Mouse (Mus musculus) myocyte (in vitro differentiated cells): Measurements from ENCODE around the gene Ecsit. TPM values are rescaled to one million over a fixed set of nuclear protein-coding genes. Genes with fewer than 3 reads are reported as not detected.
A peak's percentile ranks its signal among the peaks of the same experiment; 100 is the strongest.

ENCODE experiments used
- H3K27me3 ChIP-seq: one replicate; pipeline ENCODE4 v1.6.1; 2011; ENCODE audit not compliant: control insufficient read depth, insufficient read depth, insufficient read length
- H3K36me3 ChIP-seq: one replicate; pipeline ENCODE4 v1.6.1; 2011; ENCODE audit not compliant: control insufficient read depth, insufficient read depth
- H3K4me2 ChIP-seq: one replicate; pipeline ENCODE4 v1.6.1; 2011; ENCODE audit warnings: low read depth, control low read depth
- H3K4me3 ChIP-seq: one replicate; pipeline ENCODE4 v1.5.1; 2011; ENCODE audit warnings: mild to moderate bottlenecking, control low read depth, moderate library complexity
- H3K79me2 ChIP-seq: one replicate; pipeline ENCODE4 v1.6.1; 2011; ENCODE audit not compliant: control insufficient read depth, insufficient read depth
- H3ac ChIP-seq: one replicate; pipeline ENCODE4 v1.6.1; 2011; ENCODE audit not compliant: control insufficient read depth, insufficient read length
- CEBPB ChIP-seq: IDR thresholded peaks from 2 replicates; pipeline ENCODE4 v1.6.1; 2011; ENCODE audit warnings: mild to moderate bottlenecking, moderate library complexity; ENCODE audit not compliant: poor library complexity, insufficient read depth, severe bottlenecking
- E2F4 ChIP-seq: IDR thresholded peaks from one replicate; pipeline ENCODE4 v1.6.1; 2011; ENCODE audit warnings: mild to moderate bottlenecking, control low read depth, moderate library complexity; ENCODE audit not compliant: insufficient read depth
- MAX ChIP-seq: IDR thresholded peaks from one replicate; pipeline ENCODE4 v1.6.1; 2011; ENCODE audit warnings: low read depth, mild to moderate bottlenecking, control low read depth
- MYOD1 ChIP-seq, 3 experiments: IDR thresholded peaks; one replicate each; pipeline ENCODE4 v1.6.1; 2011; ENCODE audit warnings: control low read depth in 2 of 3, low read depth in 2 of 3, mild to moderate bottlenecking in 2 of 3, moderate library complexity in 1 of 3; ENCODE audit not compliant: insufficient read length in 2 of 3, control insufficient read depth in 1 of 3
- MYOG ChIP-seq, 3 experiments: IDR thresholded peaks; one replicate each; pipeline ENCODE4 v1.6.1; 2011; ENCODE audit warnings: control low read depth in 2 of 3, low read depth in 2 of 3, mild to moderate bottlenecking in 2 of 3; ENCODE audit not compliant: insufficient read length in 2 of 3, control insufficient read depth in 1 of 3, insufficient read depth in 1 of 3
- POLR2A ChIP-seq: IDR thresholded peaks from one replicate; pipeline ENCODE4 v1.6.1; 2011; ENCODE audit warnings: low read depth, mild to moderate bottlenecking, control low read depth, moderate library complexity; ENCODE audit not compliant: insufficient read length
- POLR2AphosphoS2 ChIP-seq: IDR thresholded peaks from one replicate; pipeline ENCODE4 v1.6.1; 2011; ENCODE audit warnings: low read depth, control low read depth; ENCODE audit not compliant: insufficient read length
- REST ChIP-seq: IDR thresholded peaks from one replicate; pipeline ENCODE4 v1.6.1; 2011; ENCODE audit warnings: mild to moderate bottlenecking, control low read depth, moderate library complexity; ENCODE audit not compliant: insufficient read depth, insufficient read length
- SRF ChIP-seq: IDR thresholded peaks from one replicate; pipeline ENCODE4 v1.6.1; 2011; ENCODE audit warnings: low read depth; ENCODE audit not compliant: control insufficient read depth, insufficient read length
- TCF12 ChIP-seq: IDR thresholded peaks from one replicate; pipeline ENCODE4 v1.6.1; 2011; ENCODE audit warnings: mild to moderate bottlenecking, control low read depth; ENCODE audit not compliant: poor library complexity, insufficient read depth, severe bottlenecking
- TCF3 ChIP-seq: IDR thresholded peaks from one replicate; pipeline ENCODE4 v1.6.1; 2011; ENCODE audit warnings: low read depth, control low read depth; ENCODE audit not compliant: insufficient read length
- USF1 ChIP-seq: IDR thresholded peaks from one replicate; pipeline ENCODE4 v1.6.1; 2011; ENCODE audit warnings: low read depth, mild to moderate bottlenecking, control low read depth, moderate library complexity
- polyA plus RNA-seq: library from polyadenylated mRNA; unstranded; fragments of >200 nt; fragmentation: generic; extraction: Trizol; gene quantifications from one replicate; pipeline ENCODE4 v1.2.1, GENCODE M21; 2012; ENCODE audit warnings: missing spikeins

The Ecsit gene
- polyA plus RNA-seq, 1 experiment, result 37.0 TPM

GRCm38 (mm10) chr9:22051958-22052254, 33.3 kb downstream of the Ecsit start, which contains the start of gene Elavl3:
Elavl3 (minus strand) TSS chr9:22052023.
- Histone ChIP-seq H3K27me3 (peaks cover 42% of the 10 kb centered on the region), H3K79me2 (no peaks in the 10 kb centered on the region), H3K4me2 (no peak within 1 kb of the TSS), H3K36me3 (no peaks in the 10 kb centered on the region), H3ac (no peak within 1 kb of the TSS), H3K4me3 (no peak within 1 kb of the TSS)
- TF ChIP-seq MAX (no peak), POLR2AphosphoS2 (no peak), CEBPB (no peak), SRF (no peak), REST (no peak), TCF12 (no peak), MYOD1 (IDR thresholded peaks at IDR 0.05; ENCODE audit: control insufficient read depth in 1 of 3, insufficient read length in 2 of 3, low read depth in 2 of 3) (no peak), TCF3 (no peak), POLR2A (no peak), MYOG (IDR thresholded peaks at IDR 0.05; ENCODE audit: control insufficient read depth in 1 of 3, insufficient read depth in 1 of 3, insufficient read length in 2 of 3, low read depth in 2 of 3) (no peak), E2F4 (no peak), USF1 (no peak)

- TF ChIP-seq USF1 (no peak), MAX (no peak), TCF12 (no peak), MYOG (IDR thresholded peaks at IDR 0.05; ENCODE audit: control insufficient read depth in 1 of 3, insufficient read depth in 1 of 3, insufficient read length in 2 of 3, low read depth in 2 of 3) (no peak), TCF3 (no peak), POLR2AphosphoS2 (no peak), REST (no peak), POLR2A (no peak), E2F4 (no peak), CEBPB (no peak), SRF (no peak)
- Histone ChIP-seq H3K4me2 (no peak overlapping the region), H3K4me3 (no peak overlapping the region)
These were observed 33.9 kb downstream of the Ecsit start for GRCm38 (mm10) chr9:22051161-22051957.

GRCm38 (mm10) chr9:22050351-22050889, 34.8 kb downstream of the Ecsit start:
- Histone ChIP-seq H3K4me3 (no peak overlapping the region), H3K27me3 (peaks cover 44% of the 10 kb centered on the region)
- TF ChIP-seq POLR2A (no peak), TCF12 (no peak), REST (peak; percentile 60), MAX (no peak), E2F4 (no peak), POLR2AphosphoS2 (no peak)

More at GRCm38 (mm10) chr9:22051161-22051957, 33.9 kb downstream of the Ecsit start:
- peaks cover 44% of the 10 kb centered on the region for H3K27me3 ChIP-seq
- H3K79me2 ChIP-seq, result no peaks in the 10 kb centered on the region
- H3ac ChIP-seq, result no peak overlapping the region
- H3K36me3 ChIP-seq, result no peaks in the 10 kb centered on the region

GRCm38 (mm10) chr9:22049721-22050270, 35.4 kb downstream of the Ecsit start:
- H3K27me3 ChIP-seq, result peaks cover 44% of the 10 kb centered on the region
- no peak for TF ChIP-seq USF1
- TF ChIP-seq MYOD1 (IDR thresholded peaks at IDR 0.05; ENCODE audit: control insufficient read depth in 1 of 3, insufficient read length in 2 of 3, low read depth in 2 of 3), result no peak
- TF ChIP-seq TCF12, result no peak
- TF ChIP-seq POLR2A, result no peak
- no peak for TF ChIP-seq POLR2AphosphoS2
- no peak for TF ChIP-seq SRF
- TF ChIP-seq CEBPB, result no peak
- no peak for TF ChIP-seq MAX
- no peak for TF ChIP-seq E2F4
- TF ChIP-seq REST, result no peak
- TF ChIP-seq TCF3, result no peak
- TF ChIP-seq MYOG (IDR thresholded peaks at IDR 0.05; ENCODE audit: control insufficient read depth in 1 of 3, insufficient read depth in 1 of 3, insufficient read length in 2 of 3, low read depth in 2 of 3), result no peak
- H3K79me2 ChIP-seq, result no peaks in the 10 kb centered on the region
- H3K4me3 ChIP-seq, result no peak overlapping the region
- no peaks in the 10 kb centered on the region for H3K36me3 ChIP-seq
- H3K4me2 ChIP-seq, result no peak overlapping the region
- H3ac ChIP-seq, result no peak overlapping the region

More at GRCm38 (mm10) chr9:22050351-22050889, 34.8 kb downstream of the Ecsit start:
- Histone ChIP-seq H3K4me2 (no peak overlapping the region), H3K36me3 (no peaks in the 10 kb centered on the region), H3ac (no peak overlapping the region), H3K79me2 (no peaks in the 10 kb centered on the region)

- Histone ChIP-seq H3K4me3 (no peak overlapping the region), H3K36me3 (no peaks in the 10 kb centered on the region), H3ac (no peak overlapping the region), H3K27me3 (peaks cover 47% of the 10 kb centered on the region), H3K79me2 (no peaks in the 10 kb centered on the region), H3K4me2 (no peak overlapping the region)
- no peak for TF ChIP-seq USF1
- TF ChIP-seq REST, result no peak
- TF ChIP-seq CEBPB, result no peak
- no peak for TF ChIP-seq MAX
- TF ChIP-seq POLR2A, result no peak
- no peak for TF ChIP-seq SRF
- no peak for TF ChIP-seq TCF12
- no peak for TF ChIP-seq POLR2AphosphoS2
- no peak for TF ChIP-seq TCF3
- no peak for TF ChIP-seq MYOD1 (IDR thresholded peaks at IDR 0.05; ENCODE audit: control insufficient read depth in 1 of 3, insufficient read length in 2 of 3, low read depth in 2 of 3)
- TF ChIP-seq E2F4, result no peak
- TF ChIP-seq MYOG (IDR thresholded peaks at IDR 0.05; ENCODE audit: control insufficient read depth in 1 of 3, insufficient read depth in 1 of 3, insufficient read length in 2 of 3, low read depth in 2 of 3), result no peak
These were observed 35.9 kb downstream of the Ecsit start for GRCm38 (mm10) chr9:22049315-22049714.
